Mouse (Mus musculus) bone marrow, adult 2 months (tissue): ENCODE measurements around the gene Hist1h3a.

Experiments used
- CTCF ChIP-seq: fragments of 200-500 bp; IDR thresholded peaks from 2 replicates; pipeline ENCODE4 v1.5.1; 2011; ENCODE audit warnings: low read length, control low read depth; ENCODE audit not compliant: control insufficient read depth, insufficient read depth
- POLR2A ChIP-seq: fragments of 200-500 bp; IDR thresholded peaks from 2 replicates; pipeline ENCODE4 v1.6.1; 2011; ENCODE audit warnings: low read depth, mild to moderate bottlenecking, control low read depth, low read length, borderline replicate concordance; ENCODE audit not compliant: control insufficient read depth

- TF ChIP-seq CTCF (no peak), POLR2A (no peak)
Measured at GRCm38 (mm10) chr13:23765172-23765513, 3.0 kb upstream of the Hist1h3a start.
